Mouse (Mus musculus) intestine, embryonic 16.5 days (tissue): ENCODE measurements around the gene Ebp. TPM values are rescaled to one million over a fixed set of nuclear protein-coding genes. Genes with fewer than 3 reads are reported as not detected.

Experiments
- ATAC-seq: fragments of 200-750 bp; cut with Nextera tagmentation; 2 replicates; pipeline ENCODE4 v1.8.0; 2017; ENCODE audit warnings: moderate TSS enrichment, moderate library complexity
- H3K27ac ChIP-seq: fragments of 300-500 bp; sonication (generic); 2 replicates; pipeline ENCODE4 v1.5.1; 2014; ENCODE audit warnings: mild to moderate bottlenecking, low read length
- H3K27me3 ChIP-seq: fragments of 300-500 bp; sonication (generic); replicated peaks from 2 replicates; pipeline ENCODE4 v1.6.1; 2014; ENCODE audit warnings: low read length, control low read depth, mixed read lengths; ENCODE audit not compliant: control insufficient read depth, insufficient read depth
- H3K36me3 ChIP-seq: fragments of 300-500 bp; sonication (generic); 2 replicates; pipeline ENCODE4 v1.6.1; 2014; ENCODE audit warnings: low read length, control low read depth; ENCODE audit not compliant: control insufficient read depth, insufficient read depth
- H3K4me1 ChIP-seq: fragments of 300-500 bp; sonication (generic); 2 replicates; pipeline ENCODE4 v1.6.1; 2014; ENCODE audit warnings: low read length, control low read depth, mixed read lengths; ENCODE audit not compliant: control insufficient read depth, insufficient read depth
- H3K4me2 ChIP-seq: fragments of 300-500 bp; sonication (generic); 2 replicates; pipeline ENCODE4 v1.6.1; 2014; ENCODE audit warnings: low read depth, low read length, control low read depth
- H3K4me3 ChIP-seq: fragments of 300-500 bp; sonication (generic); 2 replicates; pipeline ENCODE4 v1.5.1; 2014; ENCODE audit warnings: mild to moderate bottlenecking, low read length
- H3K9ac ChIP-seq: fragments of 300-500 bp; sonication (generic); 2 replicates; pipeline ENCODE4 v1.6.1; 2014; ENCODE audit warnings: low read depth, low read length
- H3K9me3 ChIP-seq: fragments of 300-500 bp; sonication (generic); 2 replicates; pipeline ENCODE4 v1.6.1; 2016; ENCODE audit warnings: low read length, control low read depth; ENCODE audit not compliant: control insufficient read depth
- WGBS: fragments of 180-500 bp; shearing (Covaris S2); extraction: QIAGEN DNeasy Blood & Tissue Kit; methylation state at CpG from one replicate; pipeline ENCODE4 v1.1.7; 2014; 5-methylcytosine and 5-hydroxymethylcytosine counted together
- polyA plus RNA-seq: library from polyadenylated mRNA; unstranded; fragments of >200 nt; fragmentation: Nextera tagmentation; extraction: Ambion mirVana; gene quantifications from 2 replicates; pipeline ENCODE4 v1.2.1, GENCODE M21; 2015

Gene Ebp
- polyA plus RNA-seq, 1 experiment from 2014 or later, result 101 TPM

- H3K4me2 ChIP-seq, result no peak overlapping the region
- no peak for ATAC-seq
- no peaks in the 10 kb centered on the region for H3K27me3 ChIP-seq
- H3K9me3 ChIP-seq, result no peaks in the 10 kb centered on the region
- H3K36me3 ChIP-seq, result no peaks in the 10 kb centered on the region
- 87% methylated on average over 10 of the region's 10 CpGs for WGBS
- H3K4me3 ChIP-seq, result no peak overlapping the region
- no peak overlapping the region for H3K9ac ChIP-seq
- H3K4me1 ChIP-seq, result no peaks in the 10 kb centered on the region
- no peak overlapping the region for H3K27ac ChIP-seq
Observed at GRCm38 (mm10) chrX:8204076-8204475, 10.8 kb upstream of the Ebp start.

GRCm38 (mm10) chrX:8203105-8203504 is 9.8 kb upstream of the Ebp start:
- Histone ChIP-seq H3K27ac (no peak overlapping the region), H3K9ac (no peak overlapping the region), H3K4me1 (no peaks in the 10 kb centered on the region), H3K9me3 (no peaks in the 10 kb centered on the region), H3K36me3 (no peaks in the 10 kb centered on the region), H3K27me3 (no peaks in the 10 kb centered on the region), H3K4me2 (no peak overlapping the region), H3K4me3 (no peak overlapping the region)
- WGBS, result 87% methylated on average over 14 of the region's 14 CpGs
- ATAC-seq, result no peak

DNA sequence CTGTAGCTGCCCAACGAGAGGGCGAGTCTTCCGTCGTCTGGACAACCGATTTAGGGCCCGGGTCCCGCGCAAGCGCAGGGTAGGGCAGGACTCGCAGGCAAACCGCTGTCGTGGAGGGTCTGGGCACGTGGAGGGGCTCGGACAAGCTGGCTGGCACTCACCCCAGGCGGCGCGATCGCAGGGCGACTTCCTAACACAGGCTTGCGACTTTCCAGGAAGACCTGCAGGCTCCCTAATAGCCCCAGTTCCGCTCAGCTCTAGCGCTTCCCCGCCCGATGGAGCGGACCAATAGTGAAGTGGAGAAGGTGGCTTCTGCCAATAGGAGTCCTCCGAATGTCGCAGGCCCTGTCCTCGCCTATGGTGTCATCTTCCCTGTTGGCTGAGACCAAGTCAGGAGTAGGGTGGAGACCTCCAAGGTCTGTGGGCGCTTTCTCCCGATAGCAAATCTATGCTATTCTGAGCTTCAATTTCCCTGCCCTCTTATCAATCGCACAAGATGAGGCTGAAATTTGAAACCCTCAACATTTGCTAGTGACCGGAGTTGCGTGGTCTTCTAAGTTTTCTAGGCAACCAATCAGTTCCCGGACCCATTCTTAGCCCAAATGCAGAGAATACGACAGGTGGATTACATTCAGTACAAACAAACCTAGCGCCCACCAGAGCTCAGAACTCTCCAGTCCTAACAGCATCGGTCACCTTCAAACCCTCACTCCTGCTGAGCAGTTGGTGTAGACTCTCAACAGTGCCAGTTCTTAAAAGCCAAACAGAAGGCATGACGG is 483 bp downstream of the Ebp start:
- WGBS, result 12% methylated on average over 38 of the region's 38 CpGs
- ATAC-seq, result peak; percentile 99
- no peak overlapping the region for H3K27ac ChIP-seq
- H3K4me1 ChIP-seq, result no peaks in the 10 kb centered on the region
- no peaks in the 10 kb centered on the region for H3K9me3 ChIP-seq
- H3K27me3 ChIP-seq, result no peaks in the 10 kb centered on the region
- H3K4me3 ChIP-seq, result peak overlapping the region; percentile 63
- H3K36me3 ChIP-seq, result no peaks in the 10 kb centered on the region
- peak overlapping the region; percentile 60 for H3K4me2 ChIP-seq
- H3K9ac ChIP-seq, result peak overlapping the region; percentile 79

DNA sequence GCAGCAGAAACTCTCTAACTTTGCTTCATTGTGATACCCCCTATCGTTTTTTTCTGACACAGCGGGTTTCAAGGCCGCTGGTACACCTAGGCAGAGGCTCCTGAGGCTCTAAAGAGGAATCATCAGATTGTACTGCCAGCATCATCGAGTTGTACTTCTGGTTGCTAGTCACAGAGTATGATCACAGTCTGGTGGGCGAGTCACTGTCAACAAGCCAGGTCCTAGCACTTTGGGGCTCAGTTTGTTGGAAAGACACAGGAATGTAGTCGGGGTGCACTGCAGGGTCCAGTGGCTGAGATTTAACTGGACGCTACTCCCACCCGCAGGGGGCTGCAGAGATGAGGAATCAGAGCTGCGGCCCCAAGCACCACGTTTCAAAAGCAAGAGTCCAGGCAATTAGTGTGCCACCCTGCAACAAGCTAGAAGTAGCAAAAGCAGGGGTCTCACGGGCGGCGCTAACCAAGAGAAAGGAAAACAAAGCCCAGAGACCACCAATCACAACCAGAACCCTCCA is 1.1 kb downstream of the Ebp start:
- peak overlapping the region; percentile 79 for H3K9ac ChIP-seq
- H3K4me3 ChIP-seq, result peak overlapping the region; percentile 63
- H3K4me1 ChIP-seq, result no peaks in the 10 kb centered on the region
- no peak overlapping the region for H3K27ac ChIP-seq
- H3K4me2 ChIP-seq, result peak overlapping the region; percentile 60
- no peaks in the 10 kb centered on the region for H3K36me3 ChIP-seq
- ATAC-seq, result no peak; the same call in 1 of the 2 replicates
- H3K27me3 ChIP-seq, result no peaks in the 10 kb centered on the region
- WGBS, result 12% methylated on average over 13 of the region's 13 CpGs
- no peaks in the 10 kb centered on the region for H3K9me3 ChIP-seq

- no peak for ATAC-seq
- Histone ChIP-seq H3K27me3 (no peaks in the 10 kb centered on the region), H3K4me2 (no peak overlapping the region), H3K27ac (no peak overlapping the region), H3K4me1 (no peaks in the 10 kb centered on the region), H3K4me3 (no peak overlapping the region), H3K9me3 (no peaks in the 10 kb centered on the region), H3K9ac (no peak overlapping the region), H3K36me3 (no peaks in the 10 kb centered on the region)
- WGBS, result 13% methylated on average over 7 of the region's 7 CpGs
Observed at GRCm38 (mm10) chrX:8182871-8183540, 10.3 kb downstream of the Ebp start.

DNA sequence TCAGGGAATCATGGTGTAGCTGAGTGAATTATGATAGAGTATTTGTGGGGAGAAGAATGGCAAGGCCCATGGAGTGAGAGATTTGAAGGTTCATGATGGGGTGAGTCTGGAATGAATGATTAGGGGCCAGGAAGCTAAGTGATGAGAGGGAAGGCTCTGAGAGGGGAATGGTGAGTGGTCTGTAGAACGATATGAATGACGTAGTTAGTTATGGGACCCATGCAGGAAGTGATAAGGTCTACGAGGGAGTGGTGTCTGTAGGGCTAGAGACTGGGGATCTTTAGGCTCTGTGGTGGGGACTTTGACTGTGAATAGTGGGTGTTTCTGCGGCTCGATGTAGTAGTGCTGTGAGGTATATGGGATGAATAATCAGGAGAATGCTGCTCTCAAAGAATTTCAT is 13.7 kb downstream of the Ebp start:
- no peak for ATAC-seq
- no peaks in the 10 kb centered on the region for H3K9me3 ChIP-seq
- H3K4me1 ChIP-seq, result 0 out of 2 replicates have a peak, but pooled peaks cover 3% of the 10 kb centered on the region
- no peak overlapping the region for H3K4me3 ChIP-seq
- H3K27ac ChIP-seq, result no peak overlapping the region
- 87% methylated on average over 5 of the region's 5 CpGs for WGBS
- no peak overlapping the region for H3K9ac ChIP-seq
- no peak overlapping the region for H3K4me2 ChIP-seq
- H3K27me3 ChIP-seq, result no peaks in the 10 kb centered on the region
- no peaks in the 10 kb centered on the region for H3K36me3 ChIP-seq

DNA sequence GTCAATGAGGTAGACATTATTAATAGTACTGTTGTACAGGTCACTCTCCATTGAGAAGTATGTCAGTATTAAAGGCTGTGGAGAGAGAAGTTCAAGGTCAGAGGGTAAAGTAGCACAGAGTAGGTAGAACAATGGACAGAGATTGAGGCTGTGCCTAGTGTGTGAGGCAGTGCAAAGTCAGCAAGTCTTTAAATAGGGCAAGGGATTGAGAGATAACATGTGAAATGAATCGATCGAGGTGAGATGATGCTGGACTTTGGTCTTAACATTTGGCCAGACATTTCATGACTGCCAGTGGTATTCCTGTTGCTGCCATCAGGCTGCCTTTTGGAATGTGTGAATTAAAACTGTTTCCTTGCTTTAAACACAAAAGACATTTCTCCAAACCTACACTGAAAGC is 14.4 kb downstream of the Ebp start:
- H3K4me1 ChIP-seq, result 0 out of 2 replicates have a peak, but pooled peaks cover 4% of the 10 kb centered on the region
- ATAC-seq, result no peak
- H3K36me3 ChIP-seq, result no peaks in the 10 kb centered on the region
- H3K4me2 ChIP-seq, result no peak overlapping the region
- H3K4me3 ChIP-seq, result no peak overlapping the region
- no peaks in the 10 kb centered on the region for H3K27me3 ChIP-seq
- H3K9ac ChIP-seq, result no peak overlapping the region
- WGBS, result 97% methylated on average over 2 of the region's 2 CpGs
- H3K9me3 ChIP-seq, result no peaks in the 10 kb centered on the region
- H3K27ac ChIP-seq, result no peak overlapping the region

GRCm38 (mm10) chrX:8175504-8176385 is 17.6 kb downstream of the Ebp start, which contains the start of gene Tbc1d25:
Gene Tbc1d25, minus strand, starts transcription at chrX:8176181.
- H3K36me3 ChIP-seq, result no peaks in the 10 kb centered on the region
- H3K4me3 ChIP-seq, result peak within 1 kb of the TSS; percentile 62
- WGBS, result 14% methylated on average over 54 of the region's 56 CpGs
- peak within 1 kb of the TSS; percentile 65 for H3K27ac ChIP-seq
- H3K9me3 ChIP-seq, result no peaks in the 10 kb centered on the region
- ATAC-seq, result peak; percentile 98
- no peaks in the 10 kb centered on the region for H3K27me3 ChIP-seq
- H3K9ac ChIP-seq, result peak within 1 kb of the TSS; percentile 71
- H3K4me2 ChIP-seq, result peak within 1 kb of the TSS; percentile 56
- 0 out of 2 replicates have a peak, but pooled peaks cover 4% of the 10 kb centered on the region for H3K4me1 ChIP-seq

GRCm38 (mm10) chrX:8175169-8175503 is 18.2 kb downstream of the Ebp start:
- H3K4me2 ChIP-seq, result peak overlapping the region; percentile 56
- H3K36me3 ChIP-seq, result no peaks in the 10 kb centered on the region
- no peaks in the 10 kb centered on the region for H3K27me3 ChIP-seq
- peak overlapping the region; percentile 71 for H3K9ac ChIP-seq
- no peaks in the 10 kb centered on the region for H3K9me3 ChIP-seq
- no peak overlapping the region for H3K27ac ChIP-seq
- 16% methylated on average over 4 of the region's 4 CpGs for WGBS
- peak overlapping the region; percentile 62 for H3K4me3 ChIP-seq
- ATAC-seq, result no peak
- H3K4me1 ChIP-seq, result 0 out of 2 replicates have a peak, but pooled peaks cover 4% of the 10 kb centered on the region
